Mouse (Mus musculus): ENCODE data around the gene Gata3. TPM values are rescaled to one million over a fixed set of nuclear protein-coding genes. Genes with fewer than 3 reads are reported as not detected.

The Gata3 gene
- polyA plus RNA-seq, 2 experiments = 6.9 to 29.4 TPM

DNA sequence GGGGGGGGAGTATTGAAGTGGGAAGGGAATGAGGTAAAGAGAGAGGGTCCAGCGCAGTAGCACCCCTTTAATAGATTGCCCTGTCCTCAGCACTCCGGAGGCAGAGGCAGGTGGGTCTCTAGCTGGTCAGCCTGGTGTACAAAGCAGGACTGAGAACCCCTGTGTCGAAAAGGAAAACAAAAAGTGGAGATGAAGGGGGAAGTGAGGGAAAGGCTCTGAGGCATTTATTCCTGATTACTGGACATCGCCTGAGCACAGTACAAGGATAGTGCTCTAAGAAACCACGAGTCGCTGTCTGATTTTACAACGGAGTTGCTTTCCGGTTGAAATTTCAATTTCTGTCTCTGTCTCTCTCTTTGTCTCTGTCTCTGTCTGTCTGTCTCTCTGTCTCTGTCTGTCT is 417 bp upstream of the Gata3 start:
- H3K4me2 ChIP-seq (replicated peaks; ENCODE audit: low read depth, low read length, severe bottlenecking) = no peak overlapping the region
- no peak overlapping the region for H3K27ac ChIP-seq (replicated peaks; ENCODE audit: low read depth, low read length)
- no peak for TF ChIP-seq POLR2A (IDR thresholded peaks at IDR 0.05; ENCODE audit: borderline replicate concordance, extremely low read depth, insufficient read depth, insufficient read length)
- DNase-seq (ENCODE audit: low spot score) (no peak), ATAC-seq (ENCODE audit: low FRiP score, low read depth) (no peak)
- peaks cover 94% of the 10 kb centered on the region for H3K27me3 ChIP-seq (ENCODE audit: control insufficient read depth, insufficient read depth, low read length)
- H3K4me1 ChIP-seq (ENCODE audit: control insufficient read depth, insufficient read depth, low read length) = 0 out of 2 replicates have a peak, but pooled peaks cover 2% of the 10 kb centered on the region
- no peak overlapping the region for H3K9ac ChIP-seq (ENCODE audit: low read depth, low read length, severe bottlenecking)
- 3% methylated on average over 8 of the region's 8 CpGs for WGBS
- no peaks in the 10 kb centered on the region for H3K9me3 ChIP-seq (ENCODE audit: control insufficient read depth, low read length)
- no peak overlapping the region for H3K4me3 ChIP-seq (replicated peaks; ENCODE audit: low read length)
- H3K36me3 ChIP-seq (ENCODE audit: control insufficient read depth, insufficient read depth, low read length) = no peaks in the 10 kb centered on the region

DNA sequence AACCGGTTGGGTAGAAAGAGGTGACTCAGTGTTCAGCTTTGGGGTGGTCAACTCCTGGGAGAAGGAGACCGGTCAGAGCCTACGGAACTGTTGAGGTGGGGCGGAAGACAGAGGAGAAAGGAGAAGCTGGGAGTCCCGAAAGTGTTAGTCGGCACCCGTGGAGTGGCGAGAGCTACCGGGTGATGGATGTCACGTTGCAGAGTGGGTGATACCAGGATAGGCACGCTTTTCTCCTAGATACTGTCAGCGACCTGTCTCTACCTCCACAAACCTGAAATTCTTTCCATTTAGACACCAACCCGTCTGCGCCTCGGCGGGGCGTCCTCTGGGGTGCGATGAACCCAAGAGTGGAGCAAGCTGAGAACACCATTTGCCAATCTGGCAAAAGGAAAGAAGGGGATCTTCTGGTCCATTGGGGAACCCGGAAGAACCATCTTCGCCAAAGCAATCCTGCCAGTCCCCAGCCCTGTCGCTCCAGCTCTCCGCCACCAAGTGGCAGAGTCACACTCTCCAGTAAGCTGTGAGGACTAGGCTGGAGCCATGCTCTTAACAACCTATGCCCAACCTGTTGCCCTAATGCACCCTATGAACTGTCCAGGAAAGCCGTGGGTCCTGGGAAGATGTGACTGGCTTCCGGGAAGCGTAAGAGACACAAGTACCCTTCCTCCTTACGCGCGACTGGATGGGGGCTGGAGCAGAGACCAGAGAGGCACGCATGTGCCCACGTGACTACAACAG is 752 bp downstream of the Gata3 start, which contains the start of gene 9230102O04Rik:
Gene 9230102O04Rik (minus strand): TSS at position 628 of the 738 bp plus-strand sequence.
- Histone ChIP-seq H3K9me3 (ENCODE audit: control insufficient read depth, low read length) (no peaks in the 10 kb centered on the region), H3K9ac (ENCODE audit: low read depth, low read length, severe bottlenecking) (no peak within 1 kb of the TSS), H3K4me1 (ENCODE audit: control insufficient read depth, insufficient read depth, low read length) (0 out of 2 replicates have a peak, but pooled peaks cover 2% of the 10 kb centered on the region), H3K27ac (replicated peaks; ENCODE audit: low read depth, low read length) (no peak within 1 kb of the TSS), H3K4me2 (replicated peaks; ENCODE audit: low read depth, low read length, severe bottlenecking) (peak within 1 kb of the TSS; percentile 25; the same call in 1 of the 2 replicates), H3K36me3 (ENCODE audit: control insufficient read depth, insufficient read depth, low read length) (no peaks in the 10 kb centered on the region), H3K27me3 (ENCODE audit: control insufficient read depth, insufficient read depth, low read length) (peaks cover 94% of the 10 kb centered on the region), H3K4me3 (replicated peaks; ENCODE audit: low read length) (peak within 1 kb of the TSS; percentile 8; the same call in 1 of the 2 replicates)
- ATAC-seq (ENCODE audit: low FRiP score, low read depth) (no peak), DNase-seq (ENCODE audit: low spot score) (no peak)
- TF ChIP-seq POLR2A (IDR thresholded peaks at IDR 0.05; ENCODE audit: borderline replicate concordance, extremely low read depth, insufficient read depth, insufficient read length) = no peak
- WGBS = 1% methylated on average over 30 of the region's 30 CpGs

DNA sequence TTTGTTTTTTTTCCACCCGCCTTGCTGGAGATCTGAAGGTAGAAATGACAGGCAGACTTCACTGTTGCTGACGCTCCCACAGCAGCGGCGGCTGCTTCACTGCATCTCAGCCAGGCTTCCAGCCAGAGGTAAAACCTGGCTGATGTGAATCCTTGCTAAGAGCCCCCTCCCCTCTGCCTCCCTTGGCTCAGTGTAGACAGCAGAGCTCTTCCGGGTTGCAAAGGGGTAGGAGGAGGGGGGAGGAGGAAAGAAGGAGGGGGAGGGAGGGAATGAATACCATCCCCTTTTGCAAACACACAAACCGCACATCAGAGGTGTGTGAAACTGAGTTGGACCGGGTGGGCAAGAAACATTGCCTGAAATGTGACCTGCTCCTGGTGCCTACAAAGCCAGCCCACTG is 2.2 kb downstream of the Gata3 start:
- no peak for DNase-seq (ENCODE audit: low spot score)

DNA sequence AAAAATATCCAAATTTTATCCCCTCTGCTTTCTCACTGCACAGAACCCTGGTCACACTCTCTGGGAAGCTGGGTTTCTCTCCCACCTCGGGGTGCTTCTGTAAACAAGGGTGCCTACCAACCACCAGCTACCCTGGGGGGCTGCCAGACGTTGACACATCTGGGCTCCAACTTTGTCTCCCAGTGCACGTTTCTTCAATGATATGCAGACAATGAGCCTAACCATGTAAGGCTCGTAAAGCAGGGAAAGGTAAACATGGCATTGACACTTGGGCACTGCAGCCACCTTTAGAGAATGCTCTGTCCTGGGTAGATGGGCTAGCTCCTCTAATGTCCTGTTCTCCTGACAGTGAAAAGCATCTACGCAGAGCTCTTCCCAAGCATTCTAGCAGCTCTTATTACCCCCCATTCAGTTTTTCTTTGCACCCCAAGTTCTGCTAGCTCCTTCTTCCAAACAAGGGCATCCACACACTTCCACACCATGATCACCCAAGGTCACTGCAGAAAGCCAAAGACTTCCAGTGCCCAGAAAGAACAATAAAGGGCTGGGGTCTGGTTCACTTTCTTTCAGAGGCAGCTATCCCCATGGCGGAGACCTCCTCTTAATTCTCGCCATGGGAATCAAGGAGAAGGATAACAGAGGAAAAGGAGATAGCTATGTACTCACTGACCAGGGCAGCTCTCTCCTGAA is 2.8 kb downstream of the Gata3 start:
- H3K4me1 ChIP-seq (ENCODE audit: control insufficient read depth, insufficient read depth, low read length) = 0 out of 2 replicates have a peak, but pooled peaks cover 2% of the 10 kb centered on the region

More for the DNA sequence above, 2.2 kb downstream of the Gata3 start:
- Histone ChIP-seq H3K4me3 (replicated peaks; ENCODE audit: low read length) (no peak overlapping the region), H3K9me3 (ENCODE audit: control insufficient read depth, low read length) (no peaks in the 10 kb centered on the region), H3K4me1 (ENCODE audit: control insufficient read depth, insufficient read depth, low read length) (0 out of 2 replicates have a peak, but pooled peaks cover 2% of the 10 kb centered on the region), H3K27ac (replicated peaks; ENCODE audit: low read depth, low read length) (no peak overlapping the region), H3K4me2 (replicated peaks; ENCODE audit: low read depth, low read length, severe bottlenecking) (no peak overlapping the region), H3K36me3 (ENCODE audit: control insufficient read depth, insufficient read depth, low read length) (no peaks in the 10 kb centered on the region), H3K27me3 (ENCODE audit: control insufficient read depth, insufficient read depth, low read length) (peaks cover 91% of the 10 kb centered on the region), H3K9ac (ENCODE audit: low read depth, low read length, severe bottlenecking) (no peak overlapping the region)
- no peak for ATAC-seq (ENCODE audit: low FRiP score, low read depth)
- TF ChIP-seq POLR2A (IDR thresholded peaks at IDR 0.05; ENCODE audit: borderline replicate concordance, extremely low read depth, insufficient read depth, insufficient read length) = no peak
- WGBS = 1% methylated on average over 7 of the region's 7 CpGs

GRCm38 (mm10) chr2:9886031-9886430 is 3.8 kb downstream of the Gata3 start:
- Histone ChIP-seq H3K4me3 (replicated peaks; ENCODE audit: low read length) (no peak overlapping the region), H3K36me3 (ENCODE audit: control insufficient read depth, insufficient read depth, low read length) (no peaks in the 10 kb centered on the region), H3K4me1 (ENCODE audit: control insufficient read depth, insufficient read depth, low read length) (peaks cover 10% of the 10 kb centered on the region), H3K27ac (replicated peaks; ENCODE audit: low read depth, low read length) (no peak overlapping the region), H3K4me2 (replicated peaks; ENCODE audit: low read depth, low read length, severe bottlenecking) (no peak overlapping the region), H3K9me3 (ENCODE audit: control insufficient read depth, low read length) (no peaks in the 10 kb centered on the region), H3K9ac (ENCODE audit: low read depth, low read length, severe bottlenecking) (no peak overlapping the region), H3K27me3 (ENCODE audit: control insufficient read depth, insufficient read depth, low read length) (peaks cover 94% of the 10 kb centered on the region)
- WGBS = 24% methylated on average over 3 of the region's 3 CpGs
- ATAC-seq (ENCODE audit: low FRiP score, low read depth) (no peak), DNase-seq (ENCODE audit: low spot score) (no peak)
- TF ChIP-seq POLR2A (IDR thresholded peaks at IDR 0.05; ENCODE audit: borderline replicate concordance, extremely low read depth, insufficient read depth, insufficient read length) = no peak

More for the DNA sequence above, 2.8 kb downstream of the Gata3 start:
- WGBS = 6% methylated on average over 7 of the region's 7 CpGs
- Histone ChIP-seq H3K9ac (ENCODE audit: low read depth, low read length, severe bottlenecking) (no peak overlapping the region), H3K27me3 (ENCODE audit: control insufficient read depth, insufficient read depth, low read length) (peaks cover 89% of the 10 kb centered on the region), H3K36me3 (ENCODE audit: control insufficient read depth, insufficient read depth, low read length) (no peaks in the 10 kb centered on the region), H3K9me3 (ENCODE audit: control insufficient read depth, low read length) (no peaks in the 10 kb centered on the region), H3K27ac (replicated peaks; ENCODE audit: low read depth, low read length) (no peak overlapping the region), H3K4me2 (replicated peaks; ENCODE audit: low read depth, low read length, severe bottlenecking) (no peak overlapping the region), H3K4me3 (replicated peaks; ENCODE audit: low read length) (no peak overlapping the region)
- DNase-seq (ENCODE audit: low spot score) = no peak
- no peak for TF ChIP-seq POLR2A (IDR thresholded peaks at IDR 0.05; ENCODE audit: borderline replicate concordance, extremely low read depth, insufficient read depth, insufficient read length)
- ATAC-seq (ENCODE audit: low FRiP score, low read depth) = no peak
